Mouse (Mus musculus) adrenal gland, postnatal 4 days (tissue): ENCODE results near the gene Asb16. TPM values are rescaled to one million over a fixed set of nuclear protein-coding genes. Genes with fewer than 3 reads are reported as not detected.
"Not testable (repeated sequence)": the region's sequence is repeated elsewhere in the genome, so short reads cannot be mapped to it uniquely, and the experiment has no call there.

Experiments used
- DNase-seq, 2 experiments: peaks; one replicate each; pipeline ENCODE4 v3.0.0; 2021 to 2022; ENCODE audit warnings: low spot score in 2 of 2, mixed read lengths in 2 of 2
- total RNA-seq, 2 experiments: library from RNA; stranded (reverse); gene quantifications; 2 replicates each; pipeline ENCODE4 v1.2.3; 2021

The Asb16 gene
- total RNA-seq, 2 experiments from 2014 or later: 0.53 to 0.79 TPM

- no peak for DNase-seq
These were observed 27.3 kb upstream of the Asb16 start for GRCm38 (mm10) chr11:102241246-102241645.

GRCm38 (mm10) chr11:102241874-102242273 lies 26.7 kb upstream of the Asb16 start:
- no peak for DNase-seq

- DNase-seq: peak; percentile 35 to 58
These were observed 23.6 kb upstream of the Asb16 start for GRCm38 (mm10) chr11:102244926-102245449.

- no peak for DNase-seq
These were observed 22.8 kb upstream of the Asb16 start for GRCm38 (mm10) chr11:102245581-102246272.

DNA sequence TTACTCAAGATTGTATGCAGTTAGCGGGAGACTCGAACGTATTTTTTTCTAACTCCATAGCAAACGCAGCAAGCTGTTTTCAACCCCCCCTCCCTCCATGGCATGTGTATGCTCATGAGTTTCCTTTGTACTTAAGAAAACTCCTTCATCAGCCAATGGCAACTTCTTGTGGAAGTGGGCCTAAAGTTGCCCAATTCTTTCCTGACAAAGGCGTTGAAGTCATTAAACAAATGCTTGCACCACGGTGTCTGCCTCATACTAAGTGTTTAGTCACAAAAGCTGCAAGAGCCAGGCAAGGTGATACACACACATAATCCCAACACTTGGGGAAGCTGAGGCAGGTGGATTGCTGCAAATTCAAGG lies 22.3 kb upstream of the Asb16 start:
- DNase-seq: no peak

GRCm38 (mm10) chr11:102246871-102247270 lies 21.7 kb upstream of the Asb16 start:
- DNase-seq: no peak

- DNase-seq: peak; percentile 81 to 85
These were observed 19.8 kb upstream of the Asb16 start, which contains the start of gene BC030867 for GRCm38 (mm10) chr11:102248630-102249230. Gene BC030867, plus strand, starts transcription at chr11:102248882.

GRCm38 (mm10) chr11:102249351-102250090 lies 19.0 kb upstream of the Asb16 start:
- DNase-seq: no peak

DNA sequence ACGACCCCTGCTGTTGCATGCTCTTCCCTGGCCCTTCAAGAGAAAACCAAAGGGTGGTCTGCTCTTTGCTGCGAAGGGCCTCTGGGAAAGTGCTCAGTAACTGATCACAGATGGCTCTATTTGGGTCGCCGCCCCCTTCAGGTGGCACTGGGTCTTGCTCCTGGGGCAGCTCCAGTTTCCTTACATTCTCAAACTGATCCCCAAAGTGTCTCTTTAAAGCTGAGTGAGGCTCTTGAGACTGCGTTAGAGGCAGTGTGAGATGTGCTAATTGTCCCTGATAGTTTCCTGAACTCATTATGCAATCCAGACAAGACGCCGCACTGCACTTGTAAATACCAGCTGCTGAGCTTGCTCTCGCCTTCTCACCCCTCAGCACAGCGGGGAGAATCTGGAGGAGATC lies 11.0 kb upstream of the Asb16 start:
- no peak for DNase-seq

DNA sequence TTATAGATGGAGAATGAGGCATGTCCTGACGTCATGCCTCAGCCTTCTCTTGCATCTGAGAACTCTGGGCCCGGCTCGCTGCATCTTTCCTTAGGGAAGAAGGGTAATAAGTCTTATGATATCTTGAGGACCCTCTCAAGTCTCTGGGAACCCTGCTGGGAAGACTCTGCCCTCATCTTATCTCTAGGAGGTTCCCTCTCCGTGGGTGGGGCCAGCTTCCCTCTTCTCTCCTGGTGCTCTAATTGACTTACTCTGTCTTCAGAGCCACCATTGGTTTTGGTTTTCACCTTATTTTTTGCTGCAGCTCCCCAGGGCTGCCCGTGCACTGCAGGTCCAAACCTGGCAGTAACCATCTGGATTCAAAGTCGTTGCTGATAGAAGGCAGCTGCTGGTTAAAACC lies 10.4 kb upstream of the Asb16 start:
- no peak for DNase-seq

GRCm38 (mm10) chr11:102258521-102258920 lies 10.0 kb upstream of the Asb16 start:
- no peak for DNase-seq

- DNase-seq: no peak
These were observed 5.3 kb upstream of the Asb16 start for GRCm38 (mm10) chr11:102263211-102263610.

GRCm38 (mm10) chr11:102265816-102266215 lies 2.7 kb upstream of the Asb16 start:
- no peak for DNase-seq

- DNase-seq: no peak
These were observed 1.8 kb upstream of the Asb16 start for GRCm38 (mm10) chr11:102266631-102267355.

DNA sequence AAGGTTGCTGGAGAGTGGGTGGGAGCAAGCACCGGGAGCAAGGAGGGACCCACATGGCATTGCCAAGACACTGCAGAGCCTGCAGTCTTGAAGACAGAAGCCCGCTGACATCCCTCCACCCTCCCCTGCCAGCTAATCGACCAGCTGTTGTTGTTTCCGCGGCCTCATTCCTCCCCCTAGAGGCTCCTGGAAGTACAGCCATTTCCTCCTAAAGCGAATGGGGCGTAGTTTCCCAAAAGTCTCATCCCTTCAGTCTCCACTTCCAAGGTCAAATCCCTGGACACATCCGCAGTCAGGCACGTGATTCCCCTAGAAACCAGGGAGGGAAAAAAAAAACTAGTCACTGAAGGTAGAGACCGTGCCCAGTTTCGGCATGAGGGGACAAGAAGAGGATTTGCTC lies 1.1 kb upstream of the Asb16 start:
- DNase-seq: peak in 1 of 2 experiments; percentile 51

DNA sequence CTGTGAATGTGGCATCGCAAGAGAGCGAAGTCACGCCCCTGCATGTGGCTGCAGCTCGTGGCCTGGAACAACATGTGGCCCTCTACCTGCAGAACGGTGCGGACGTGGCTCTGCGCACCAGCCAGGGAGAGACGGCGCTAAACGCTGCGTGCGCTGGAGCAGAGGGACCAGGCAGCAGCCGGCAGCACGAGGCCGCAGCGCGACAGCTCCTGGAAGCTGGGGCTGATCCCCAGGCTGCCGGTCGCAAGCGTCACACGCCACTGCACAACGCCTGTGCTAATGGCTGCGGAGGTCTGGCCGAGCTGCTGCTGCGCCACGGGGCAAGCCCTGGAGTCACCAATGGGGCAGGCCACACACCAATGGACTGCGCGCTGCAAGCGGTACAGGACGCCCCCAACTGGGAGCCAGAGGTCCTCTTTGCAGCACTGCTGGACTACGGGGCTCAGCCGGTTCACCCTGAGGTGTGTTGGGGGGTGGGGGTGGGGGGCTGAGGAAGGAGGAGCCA lies 7.9 kb downstream of the Asb16 start:
- no peak for DNase-seq

DNA sequence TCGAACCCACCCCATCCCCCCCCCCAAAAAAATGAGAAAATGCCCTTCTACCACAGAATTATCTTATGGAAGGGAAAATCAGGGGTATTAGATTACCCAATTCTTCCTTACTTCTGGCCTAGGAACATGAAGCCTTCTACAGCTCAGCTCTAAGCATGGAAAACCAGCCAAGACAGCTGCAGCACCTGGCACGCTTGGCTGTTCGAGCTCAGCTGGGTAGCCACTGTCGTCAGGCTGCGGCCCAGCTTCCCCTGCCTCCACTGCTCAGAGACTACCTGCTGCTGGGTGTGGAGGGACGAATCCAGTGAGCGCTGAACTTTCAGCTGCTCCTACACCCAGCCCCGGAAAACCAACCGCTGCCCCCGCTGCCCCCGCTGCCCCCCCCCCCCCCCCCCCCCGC lies 9.2 kb downstream of the Asb16 start:
- DNase-seq: no peak

GRCm38 (mm10) chr11:102279595-102279994 lies 11.1 kb downstream of the Asb16 start:
- no peak for DNase-seq

DNA sequence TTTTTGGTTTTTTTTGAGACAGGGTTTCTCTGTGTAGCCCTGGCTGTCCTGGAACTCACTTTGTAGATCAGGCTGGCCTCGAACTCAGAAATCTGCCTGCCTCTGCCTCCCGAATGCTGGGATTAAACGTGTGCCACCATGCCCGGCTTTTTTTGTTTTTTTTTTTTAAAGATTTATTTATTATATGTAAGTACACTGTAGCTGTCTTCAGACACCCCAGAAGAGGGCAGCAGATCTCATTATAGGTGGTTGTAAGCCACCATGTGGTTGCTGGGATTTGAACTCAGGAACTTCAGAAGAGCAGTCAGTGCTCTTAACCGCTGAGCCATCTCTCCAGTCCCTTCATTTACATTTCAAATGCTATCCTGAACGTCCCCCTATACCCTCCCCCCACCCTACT lies 11.7 kb downstream of the Asb16 start:
- not testable (repeated sequence) for DNase-seq

- no peak for DNase-seq
These were observed 15.4 kb downstream of the Asb16 start for GRCm38 (mm10) chr11:102283922-102284321.

- peak; percentile 69 to 87 for DNase-seq
These were observed 16.1 kb downstream of the Asb16 start, which contains the start of gene Tmub2 for GRCm38 (mm10) chr11:102284501-102285094. Gene Tmub2, plus strand, starts transcription at chr11:102284931.
